Mouse (Mus musculus) NIH3T3 (cell line): ENCODE data around the gene Evi2.

Experiments used
- DNase-seq: peaks from one replicate; pipeline ENCODE4 v3.0.0-alpha.2; 2012; ENCODE audit warnings: low read depth

Gene Evi2

GRCm38 (mm10) chr11:79524310-79524575, 6.1 kb downstream of the Evi2 start:
- DNase-seq, result no peak

- DNase-seq, result no peak
Measured at GRCm38 (mm10) chr11:79523560-79524309, 6.7 kb downstream of the Evi2 start, which contains the start of gene Evi2b. Gene Evi2b, minus strand, starts transcription at chr11:79523762.

- DNase-seq, result no peak
Measured at GRCm38 (mm10) chr11:79522944-79523343, 7.4 kb downstream of the Evi2 start.

- no peak for DNase-seq
Measured at GRCm38 (mm10) chr11:79521930-79522329, 8.5 kb downstream of the Evi2 start.

- no peak for DNase-seq
Measured at GRCm38 (mm10) chr11:79520772-79521171, 9.6 kb downstream of the Evi2 start.

GRCm38 (mm10) chr11:79519878-79520291, 10.5 kb downstream of the Evi2 start:
- peak; percentile 50 for DNase-seq

- no peak for DNase-seq
Measured at GRCm38 (mm10) chr11:79519299-79519698, 11.1 kb downstream of the Evi2 start.

- DNase-seq, result no peak
Measured at GRCm38 (mm10) chr11:79515798-79516197, 14.6 kb downstream of the Evi2 start.

- DNase-seq, result peak; percentile 70
Measured at GRCm38 (mm10) chr11:79515331-79515730, 15.1 kb downstream of the Evi2 start.

GRCm38 (mm10) chr11:79511970-79512369, 18.4 kb downstream of the Evi2 start:
- no peak for DNase-seq

GRCm38 (mm10) chr11:79504506-79504905, 25.9 kb downstream of the Evi2 start:
- no peak for DNase-seq

- DNase-seq, result no peak
Measured at GRCm38 (mm10) chr11:79503845-79504244, 26.5 kb downstream of the Evi2 start, which contains the start of gene Omg. Gene Omg, minus strand, starts transcription at chr11:79504084.

GRCm38 (mm10) chr11:79502917-79503316, 27.5 kb downstream of the Evi2 start:
- no peak for DNase-seq

- DNase-seq, result peak; percentile 9
Measured at GRCm38 (mm10) chr11:79494976-79495800, 35.2 kb downstream of the Evi2 start.

- no peak for DNase-seq
Measured at GRCm38 (mm10) chr11:79484721-79485120, 45.7 kb downstream of the Evi2 start.

GRCm38 (mm10) chr11:79483876-79484528, 46.4 kb downstream of the Evi2 start:
- peak; percentile 7 for DNase-seq

- DNase-seq, result no peak
Measured at GRCm38 (mm10) chr11:79483392-79483791, 47.0 kb downstream of the Evi2 start.

- no peak for DNase-seq
Measured at GRCm38 (mm10) chr11:79468097-79468496, 62.3 kb downstream of the Evi2 start.
